Mouse (Mus musculus) myocyte (in vitro differentiated cells): ENCODE data around the gene Mttp. TPM values are rescaled to one million over a fixed set of nuclear protein-coding genes. Genes with fewer than 3 reads are reported as not detected.

Source experiments
- H3K27me3 ChIP-seq: one replicate; pipeline ENCODE4 v1.6.1; 2011; ENCODE audit not compliant: control insufficient read depth, insufficient read depth, insufficient read length
- H3K36me3 ChIP-seq: one replicate; pipeline ENCODE4 v1.6.1; 2011; ENCODE audit not compliant: control insufficient read depth, insufficient read depth
- H3K4me2 ChIP-seq: one replicate; pipeline ENCODE4 v1.6.1; 2011; ENCODE audit warnings: low read depth, control low read depth
- H3K4me3 ChIP-seq: one replicate; pipeline ENCODE4 v1.5.1; 2011; ENCODE audit warnings: mild to moderate bottlenecking, control low read depth, moderate library complexity
- H3K79me2 ChIP-seq: one replicate; pipeline ENCODE4 v1.6.1; 2011; ENCODE audit not compliant: control insufficient read depth, insufficient read depth
- H3ac ChIP-seq: one replicate; pipeline ENCODE4 v1.6.1; 2011; ENCODE audit not compliant: control insufficient read depth, insufficient read length
- CEBPB ChIP-seq: IDR thresholded peaks from 2 replicates; pipeline ENCODE4 v1.6.1; 2011; ENCODE audit warnings: mild to moderate bottlenecking, moderate library complexity; ENCODE audit not compliant: poor library complexity, insufficient read depth, severe bottlenecking
- E2F4 ChIP-seq: IDR thresholded peaks from one replicate; pipeline ENCODE4 v1.6.1; 2011; ENCODE audit warnings: mild to moderate bottlenecking, control low read depth, moderate library complexity; ENCODE audit not compliant: insufficient read depth
- MAX ChIP-seq: IDR thresholded peaks from one replicate; pipeline ENCODE4 v1.6.1; 2011; ENCODE audit warnings: low read depth, mild to moderate bottlenecking, control low read depth
- MYOD1 ChIP-seq, 3 experiments: IDR thresholded peaks; one replicate each; pipeline ENCODE4 v1.6.1; 2011; ENCODE audit warnings: control low read depth in 2 of 3, low read depth in 2 of 3, mild to moderate bottlenecking in 2 of 3, moderate library complexity in 1 of 3; ENCODE audit not compliant: insufficient read length in 2 of 3, control insufficient read depth in 1 of 3
- MYOG ChIP-seq, 3 experiments: IDR thresholded peaks; one replicate each; pipeline ENCODE4 v1.6.1; 2011; ENCODE audit warnings: control low read depth in 2 of 3, low read depth in 2 of 3, mild to moderate bottlenecking in 2 of 3; ENCODE audit not compliant: insufficient read length in 2 of 3, control insufficient read depth in 1 of 3, insufficient read depth in 1 of 3
- POLR2A ChIP-seq: IDR thresholded peaks from one replicate; pipeline ENCODE4 v1.6.1; 2011; ENCODE audit warnings: low read depth, mild to moderate bottlenecking, control low read depth, moderate library complexity; ENCODE audit not compliant: insufficient read length
- POLR2AphosphoS2 ChIP-seq: IDR thresholded peaks from one replicate; pipeline ENCODE4 v1.6.1; 2011; ENCODE audit warnings: low read depth, control low read depth; ENCODE audit not compliant: insufficient read length
- REST ChIP-seq: IDR thresholded peaks from one replicate; pipeline ENCODE4 v1.6.1; 2011; ENCODE audit warnings: mild to moderate bottlenecking, control low read depth, moderate library complexity; ENCODE audit not compliant: insufficient read depth, insufficient read length
- SRF ChIP-seq: IDR thresholded peaks from one replicate; pipeline ENCODE4 v1.6.1; 2011; ENCODE audit warnings: low read depth; ENCODE audit not compliant: control insufficient read depth, insufficient read length
- TCF12 ChIP-seq: IDR thresholded peaks from one replicate; pipeline ENCODE4 v1.6.1; 2011; ENCODE audit warnings: mild to moderate bottlenecking, control low read depth; ENCODE audit not compliant: poor library complexity, insufficient read depth, severe bottlenecking
- TCF3 ChIP-seq: IDR thresholded peaks from one replicate; pipeline ENCODE4 v1.6.1; 2011; ENCODE audit warnings: low read depth, control low read depth; ENCODE audit not compliant: insufficient read length
- USF1 ChIP-seq: IDR thresholded peaks from one replicate; pipeline ENCODE4 v1.6.1; 2011; ENCODE audit warnings: low read depth, mild to moderate bottlenecking, control low read depth, moderate library complexity
- polyA plus RNA-seq: library from polyadenylated mRNA; unstranded; fragments of >200 nt; fragmentation: generic; extraction: Trizol; gene quantifications from one replicate; pipeline ENCODE4 v1.2.1, GENCODE M21; 2012; ENCODE audit warnings: missing spikeins

Gene Mttp
- polyA plus RNA-seq, 1 experiment = 4.1 TPM

DNA sequence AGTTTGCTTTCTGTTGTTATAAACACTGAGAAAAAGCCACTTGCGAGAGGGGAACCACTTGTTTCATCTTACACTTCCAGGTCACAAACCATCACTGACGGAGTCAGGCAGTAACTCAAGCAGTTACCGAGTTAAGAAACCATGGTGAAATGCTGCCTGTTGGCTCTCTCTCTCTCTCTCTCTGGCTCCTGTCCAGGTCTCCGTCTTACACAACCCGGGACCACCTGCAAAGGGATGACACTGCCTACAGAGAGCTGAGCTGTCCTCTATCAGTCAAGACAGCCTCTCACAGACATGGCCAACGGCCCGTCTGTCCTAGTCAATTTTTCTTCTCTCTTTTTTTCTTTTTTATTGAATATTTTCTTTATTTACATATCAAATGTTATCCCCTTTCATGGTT is 101.5 kb downstream of the Mttp start:
- H3K4me2 ChIP-seq = no peak overlapping the region
- no peaks in the 10 kb centered on the region for H3K79me2 ChIP-seq
- no peaks in the 10 kb centered on the region for H3K27me3 ChIP-seq
- H3K36me3 ChIP-seq = no peaks in the 10 kb centered on the region
- no peak overlapping the region for H3K4me3 ChIP-seq
- no peak overlapping the region for H3ac ChIP-seq
- no peak for TF ChIP-seq TCF3
- no peak for TF ChIP-seq SRF
- no peak for TF ChIP-seq MYOD1 (IDR thresholded peaks at IDR 0.05; ENCODE audit: control insufficient read depth in 1 of 3, insufficient read length in 2 of 3, low read depth in 2 of 3)
- TF ChIP-seq CEBPB = no peak
- no peak for TF ChIP-seq POLR2AphosphoS2
- TF ChIP-seq USF1 = no peak
- no peak for TF ChIP-seq E2F4
- no peak for TF ChIP-seq REST
- TF ChIP-seq TCF12 = no peak
- TF ChIP-seq MAX = no peak
- TF ChIP-seq POLR2A = no peak
- no peak for TF ChIP-seq MYOG (IDR thresholded peaks at IDR 0.05; ENCODE audit: control insufficient read depth in 1 of 3, insufficient read depth in 1 of 3, insufficient read length in 2 of 3, low read depth in 2 of 3)

DNA sequence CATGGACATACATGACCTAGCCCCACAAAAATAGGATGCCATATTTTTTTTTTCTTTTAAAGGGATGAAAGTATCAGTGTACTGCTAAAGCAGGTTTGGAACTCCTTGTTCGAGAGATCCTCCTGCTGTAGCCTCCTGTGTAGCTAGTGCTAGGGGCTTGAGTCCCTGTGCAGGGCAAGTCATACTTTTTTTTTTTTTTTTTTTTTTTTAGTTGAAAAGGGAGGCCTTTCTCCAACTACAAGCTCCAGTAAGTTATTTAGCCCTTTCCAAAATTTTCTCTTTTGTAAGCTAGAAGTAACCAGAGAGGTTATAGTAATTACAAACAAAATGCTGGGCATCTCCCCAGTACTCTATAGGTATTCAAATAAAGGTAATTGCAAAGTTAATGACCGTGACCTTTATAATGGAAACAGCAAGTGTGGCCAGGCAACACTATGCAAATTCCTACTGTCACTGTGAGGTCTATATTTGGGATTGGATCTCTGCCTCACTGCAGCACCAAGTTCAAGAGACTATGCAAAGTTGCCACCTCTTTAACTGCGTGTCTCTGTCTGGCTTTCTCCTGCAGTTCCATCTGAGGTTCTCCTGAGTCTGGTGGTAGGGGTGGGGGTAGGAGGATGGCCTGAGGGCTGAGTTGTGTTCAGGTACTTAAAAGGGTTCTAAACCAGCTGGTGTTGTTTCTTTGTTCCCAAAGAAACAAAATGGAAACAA is 103.0 kb downstream of the Mttp start:
- Histone ChIP-seq H3ac (no peak overlapping the region), H3K36me3 (no peaks in the 10 kb centered on the region), H3K27me3 (no peaks in the 10 kb centered on the region), H3K4me3 (no peak overlapping the region), H3K79me2 (no peaks in the 10 kb centered on the region), H3K4me2 (no peak overlapping the region)
- TF ChIP-seq CEBPB (no peak), MYOG (IDR thresholded peaks at IDR 0.05; ENCODE audit: control insufficient read depth in 1 of 3, insufficient read depth in 1 of 3, insufficient read length in 2 of 3, low read depth in 2 of 3) (no peak), TCF12 (no peak), MYOD1 (IDR thresholded peaks at IDR 0.05; ENCODE audit: control insufficient read depth in 1 of 3, insufficient read length in 2 of 3, low read depth in 2 of 3) (no peak), E2F4 (no peak), POLR2AphosphoS2 (no peak), USF1 (no peak), POLR2A (no peak), MAX (no peak), REST (no peak)

DNA sequence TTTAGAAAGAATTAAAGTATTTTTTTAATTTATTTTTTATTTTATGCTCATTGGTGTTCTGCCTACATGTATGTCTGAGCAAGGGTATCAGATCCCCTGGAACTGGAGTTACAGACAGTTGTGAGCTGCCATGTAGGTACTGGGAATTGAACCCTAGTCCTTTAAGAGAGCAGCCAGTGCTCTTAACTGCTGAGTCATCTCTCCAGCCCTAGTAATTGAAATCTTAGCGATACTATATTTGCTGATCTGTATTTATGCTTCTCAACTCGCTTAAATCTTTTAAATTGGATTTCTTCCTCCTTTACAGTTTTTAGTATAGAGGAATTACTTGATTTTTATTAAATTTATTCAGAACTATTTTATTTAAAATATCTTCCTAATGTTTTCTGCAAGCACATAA is 103.8 kb downstream of the Mttp start:
- TF ChIP-seq SRF (no peak), MYOG (IDR thresholded peaks at IDR 0.05; ENCODE audit: control insufficient read depth in 1 of 3, insufficient read depth in 1 of 3, insufficient read length in 2 of 3, low read depth in 2 of 3) (no peak), MAX (no peak), CEBPB (no peak), USF1 (no peak), REST (no peak), MYOD1 (IDR thresholded peaks at IDR 0.05; ENCODE audit: control insufficient read depth in 1 of 3, insufficient read length in 2 of 3, low read depth in 2 of 3) (no peak)
- Histone ChIP-seq H3K4me3 (no peak overlapping the region), H3K27me3 (no peaks in the 10 kb centered on the region), H3ac (no peak overlapping the region), H3K36me3 (no peaks in the 10 kb centered on the region), H3K4me2 (no peak overlapping the region), H3K79me2 (no peaks in the 10 kb centered on the region)

Other genes starting within 250 kb of the Mttp start
- 48.7 TPM for gene Lamtor3, start 226.5 kb downstream of the Mttp start, polyA plus RNA-seq
- gene Dapp1, start 163.4 kb downstream of the Mttp start, polyA plus RNA-seq = 0.16 TPM
- gene 1110002E22Rik, start 79.9 kb downstream of the Mttp start, polyA plus RNA-seq = 22.3 TPM
- 0.24 TPM for gene Gm5105, start 77.6 kb downstream of the Mttp start, polyA plus RNA-seq
- 6.3 TPM for gene Trmt10a, start 1.5 kb downstream of the Mttp start, polyA plus RNA-seq
- not detected for gene 4930579F01Rik, start 48.9 kb upstream of the Mttp start, polyA plus RNA-seq
- gene Adh7, start 72.8 kb upstream of the Mttp start, polyA plus RNA-seq = 8.1 TPM
- not detected for gene Adh1, start 116.0 kb upstream of the Mttp start, polyA plus RNA-seq
- not detected for gene Adh6a, start 168.3 kb upstream of the Mttp start, polyA plus RNA-seq
- gene Adh6b, start 196.8 kb upstream of the Mttp start, polyA plus RNA-seq = not detected